Mouse (Mus musculus) lung, postnatal 0 days (tissue): ENCODE data around the gene Fat3. TPM values are rescaled to one million over a fixed set of nuclear protein-coding genes. Genes with fewer than 3 reads are reported as not detected.

Source experiments
- ATAC-seq: fragments of 200-750 bp; cut with Nextera tagmentation; 2 replicates; pipeline ENCODE4 v1.8.0; 2017; ENCODE audit warnings: moderate library complexity
- DNase-seq: peaks from one replicate; pipeline ENCODE4 v3.0.0-alpha.2; 2016; ENCODE audit warnings: low spot score
- H3K27ac ChIP-seq: fragments of 300-500 bp; sonication (generic); 2 replicates; pipeline ENCODE4 v1.5.1; 2014; ENCODE audit warnings: antibody characterized with exemption, mild to moderate bottlenecking, low read length, mixed read lengths
- H3K27me3 ChIP-seq: fragments of 300-500 bp; sonication (generic); replicated peaks from 2 replicates; pipeline ENCODE4 v1.6.1; 2014; ENCODE audit warnings: low read length, mixed read lengths; ENCODE audit not compliant: insufficient read depth
- H3K36me3 ChIP-seq: fragments of 300-500 bp; sonication (generic); 2 replicates; pipeline ENCODE4 v1.6.1; 2014; ENCODE audit warnings: low read length, mixed read lengths; ENCODE audit not compliant: insufficient read depth
- H3K4me1 ChIP-seq: fragments of 300-500 bp; sonication (generic); 2 replicates; pipeline ENCODE4 v1.6.1; 2014; ENCODE audit warnings: antibody characterized with exemption, low read depth, low read length, mixed read lengths; ENCODE audit not compliant: insufficient read depth
- H3K4me2 ChIP-seq: fragments of 300-500 bp; sonication (generic); replicated peaks from 2 replicates; pipeline ENCODE4 v1.6.1; 2014; ENCODE audit warnings: low read depth, mild to moderate bottlenecking, low read length, moderate library complexity, mixed read lengths
- H3K4me3 ChIP-seq: fragments of 300-500 bp; sonication (generic); 2 replicates; pipeline ENCODE4 v1.5.1; 2014; ENCODE audit warnings: low read depth, low read length
- H3K9ac ChIP-seq: fragments of 300-500 bp; sonication (generic); replicated peaks from 2 replicates; pipeline ENCODE4 v1.6.1; 2014; ENCODE audit warnings: low read depth, mild to moderate bottlenecking
- H3K9me3 ChIP-seq: fragments of 300-500 bp; sonication (generic); 2 replicates; pipeline ENCODE4 v1.6.1; 2016; ENCODE audit warnings: low read length, mixed read lengths
- CTCF ChIP-seq: IDR thresholded peaks from 2 replicates; pipeline ENCODE4 v1.5.1; 2016; ENCODE audit warnings: antibody characterized with exemption, mild to moderate bottlenecking
- EP300 ChIP-seq: IDR thresholded peaks from 2 replicates; pipeline ENCODE4 v1.6.1; 2016; ENCODE audit warnings: antibody characterized with exemption, mild to moderate bottlenecking, control low read depth
- WGBS: fragments of 180-500 bp; shearing (Covaris S2); extraction: QIAGEN DNeasy Blood & Tissue Kit; methylation state at CpG from one replicate; pipeline ENCODE4 v1.1.7; 2014; 5-methylcytosine and 5-hydroxymethylcytosine counted together
- polyA plus RNA-seq: library from polyadenylated mRNA; unstranded; fragments of >200 nt; fragmentation: Nextera tagmentation; extraction: Ambion mirVana; gene quantifications from 2 replicates; pipeline ENCODE4 v1.2.1, GENCODE M21; 2015

Fat3 gene
- polyA plus RNA-seq, 1 experiment from 2014 or later = 0.78 TPM

DNA sequence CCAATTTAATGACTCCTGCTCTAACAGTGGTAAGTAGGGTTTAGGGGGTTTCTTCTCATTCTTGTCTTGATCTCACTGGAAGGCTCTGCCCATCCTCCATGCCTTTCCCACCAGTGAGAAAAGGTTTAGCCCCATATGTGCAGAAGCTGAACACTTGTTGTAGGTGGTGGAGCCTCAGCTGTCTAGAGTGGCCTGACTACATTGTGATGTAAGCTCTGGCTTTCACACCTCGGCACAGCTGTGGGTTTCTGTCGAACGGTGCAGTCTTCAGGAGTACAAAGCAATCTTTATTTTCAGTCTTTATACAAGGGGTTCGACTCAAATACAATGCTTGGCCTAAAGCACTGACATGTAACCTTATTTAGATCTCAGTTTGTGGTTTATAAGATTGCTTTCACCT, 437.6 kb downstream of the Fat3 start:
- no peak overlapping the region for H3K4me2 ChIP-seq
- no peak overlapping the region for H3K27ac ChIP-seq
- no peak overlapping the region for H3K4me3 ChIP-seq
- H3K9ac ChIP-seq = no peak overlapping the region
- no peaks in the 10 kb centered on the region for H3K4me1 ChIP-seq
- DNase-seq = no peak
- no peak for ATAC-seq
- H3K27me3 ChIP-seq = no peaks in the 10 kb centered on the region
- TF ChIP-seq CTCF (no peak), EP300 (no peak)
- H3K36me3 ChIP-seq = no peaks in the 10 kb centered on the region
- no peaks in the 10 kb centered on the region for H3K9me3 ChIP-seq
- WGBS = 67% methylated on average over 4 of the region's 4 CpGs

DNA sequence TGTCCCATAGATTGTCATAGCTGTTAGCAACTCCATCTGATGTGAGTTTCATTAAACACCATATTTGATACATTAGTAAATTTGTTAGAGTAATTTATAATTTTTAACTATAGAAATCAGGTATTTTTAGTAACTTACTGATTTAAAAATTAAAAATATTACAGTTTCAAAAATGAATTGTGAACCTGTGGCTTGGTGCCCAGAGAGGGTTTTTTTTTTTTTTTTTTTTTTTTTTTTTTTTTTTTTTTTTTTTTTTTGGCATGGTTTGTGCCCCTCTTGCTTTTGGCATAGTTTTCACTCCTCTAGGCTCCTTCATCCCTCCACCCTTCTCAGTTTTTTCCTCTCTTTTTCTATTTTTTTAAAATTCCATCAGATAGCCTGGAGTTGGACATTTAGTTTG, 438.6 kb downstream of the Fat3 start:
- ATAC-seq = no peak
- Histone ChIP-seq H3K27ac (no peak overlapping the region), H3K9me3 (no peaks in the 10 kb centered on the region), H3K4me1 (no peaks in the 10 kb centered on the region), H3K27me3 (no peaks in the 10 kb centered on the region), H3K36me3 (no peaks in the 10 kb centered on the region), H3K9ac (no peak overlapping the region), H3K4me3 (no peak overlapping the region), H3K4me2 (no peak overlapping the region)
- DNase-seq = no peak
- no peak for TF ChIP-seq EP300
- TF ChIP-seq CTCF = no peak

DNA sequence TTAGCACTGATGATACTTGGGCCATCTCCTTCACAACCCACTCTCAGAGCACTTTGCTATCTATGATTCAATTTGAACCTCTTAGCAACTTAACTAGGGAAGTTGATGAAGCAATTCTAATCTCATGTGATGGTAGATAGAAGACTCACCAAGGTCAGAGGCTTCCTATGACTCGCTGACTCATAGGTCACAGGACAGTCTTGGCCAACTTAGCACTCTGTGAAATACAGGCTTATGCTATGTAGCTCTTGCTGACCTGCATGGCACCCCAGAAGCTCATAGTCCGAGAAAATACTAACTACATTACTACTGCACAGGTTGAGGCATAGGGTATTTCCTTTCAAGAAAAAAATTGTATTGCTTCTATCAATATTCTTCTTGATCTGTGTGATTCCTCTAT, 454.4 kb downstream of the Fat3 start:
- H3K4me1 ChIP-seq = no peaks in the 10 kb centered on the region
- no peak for ATAC-seq
- H3K27me3 ChIP-seq = no peaks in the 10 kb centered on the region
- H3K9ac ChIP-seq = no peak overlapping the region
- no peak for DNase-seq
- WGBS = 83% methylated on average over 2 of the region's 2 CpGs
- H3K27ac ChIP-seq = no peak overlapping the region
- TF ChIP-seq EP300 (no peak), CTCF (no peak)
- H3K4me2 ChIP-seq = no peak overlapping the region
- no peaks in the 10 kb centered on the region for H3K9me3 ChIP-seq
- no peak overlapping the region for H3K4me3 ChIP-seq
- no peaks in the 10 kb centered on the region for H3K36me3 ChIP-seq

DNA sequence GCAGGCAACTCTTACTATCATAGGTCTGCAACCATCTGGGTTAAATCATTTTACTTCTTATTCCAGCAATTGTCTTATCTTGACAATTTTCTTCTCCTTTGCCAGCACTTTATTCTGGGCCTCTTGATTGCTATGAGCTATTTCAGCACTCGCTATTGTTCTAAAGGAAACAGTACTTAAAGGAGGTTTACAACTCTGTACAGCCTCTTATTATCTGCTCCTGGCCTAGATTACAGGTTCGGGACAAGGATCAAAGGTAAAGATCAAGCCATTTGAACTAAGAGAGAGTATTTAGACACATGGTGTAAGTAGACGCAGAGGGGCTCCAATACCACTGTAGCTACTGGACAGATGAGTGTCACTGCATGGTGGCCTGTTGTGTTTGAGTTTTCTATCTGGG, 463.7 kb downstream of the Fat3 start:
- TF ChIP-seq CTCF (no peak), EP300 (no peak)
- Histone ChIP-seq H3K4me2 (no peak overlapping the region), H3K9me3 (no peaks in the 10 kb centered on the region), H3K9ac (no peak overlapping the region), H3K4me1 (no peaks in the 10 kb centered on the region), H3K27ac (no peak overlapping the region), H3K4me3 (no peak overlapping the region), H3K27me3 (no peaks in the 10 kb centered on the region), H3K36me3 (no peaks in the 10 kb centered on the region)
- WGBS = 55% methylated on average over 3 of the region's 3 CpGs
- ATAC-seq = no peak
- DNase-seq = no peak

DNA sequence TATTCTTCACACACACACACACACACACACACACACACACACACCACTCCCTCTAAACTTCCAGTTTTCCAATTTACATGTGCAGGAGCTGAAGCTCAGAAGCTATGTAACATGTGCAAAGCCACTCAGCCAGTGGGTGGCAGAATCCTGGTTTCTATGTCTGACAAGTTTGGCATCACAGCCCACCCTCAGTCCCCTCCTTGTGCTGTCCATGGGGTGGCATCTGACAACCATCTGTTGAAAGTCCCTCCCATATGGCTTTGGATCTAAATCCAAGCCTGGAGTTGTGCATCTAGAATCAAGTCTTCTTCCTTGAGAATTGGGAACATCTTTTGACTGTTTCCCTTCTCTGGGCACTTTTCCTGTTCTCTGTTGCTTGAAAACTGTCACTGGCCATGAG, 464.7 kb downstream of the Fat3 start:
- no peak for ATAC-seq
- Histone ChIP-seq H3K4me2 (no peak overlapping the region), H3K9me3 (no peaks in the 10 kb centered on the region), H3K9ac (no peak overlapping the region), H3K4me1 (no peaks in the 10 kb centered on the region), H3K36me3 (no peaks in the 10 kb centered on the region), H3K27ac (no peak overlapping the region), H3K27me3 (no peaks in the 10 kb centered on the region), H3K4me3 (no peak overlapping the region)
- no peak for TF ChIP-seq EP300
- TF ChIP-seq CTCF = no peak
- DNase-seq = no peak

DNA sequence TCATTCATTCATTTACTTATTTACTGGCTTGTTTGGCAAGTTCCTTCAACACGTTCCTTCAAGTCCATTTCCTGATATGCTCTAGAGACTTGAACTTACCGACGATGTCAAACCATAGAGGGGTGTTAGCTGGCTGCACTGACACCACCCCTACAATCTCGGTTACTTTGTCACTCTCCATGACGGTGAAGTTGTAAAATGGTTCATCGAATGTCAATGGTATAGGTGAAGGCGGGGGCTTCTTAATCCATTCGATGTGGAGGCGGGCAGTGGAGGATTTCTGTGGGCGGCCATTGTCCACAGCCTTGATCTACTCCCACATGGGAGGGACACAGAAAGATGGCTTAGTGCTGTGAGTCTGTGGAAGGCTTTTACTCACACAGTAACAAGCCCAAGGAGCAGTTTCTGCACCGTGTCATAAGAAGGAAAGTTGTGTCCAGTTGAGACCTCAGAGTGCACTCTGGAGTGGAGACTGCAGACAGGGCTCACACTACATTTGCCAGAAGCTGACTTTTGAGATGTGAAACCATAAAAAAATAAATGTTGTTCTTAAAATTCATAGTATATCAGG, 471.3 kb downstream of the Fat3 start:
- Histone ChIP-seq H3K27ac (no peak overlapping the region), H3K36me3 (no peaks in the 10 kb centered on the region), H3K4me1 (no peaks in the 10 kb centered on the region), H3K4me3 (no peak overlapping the region), H3K9me3 (no peaks in the 10 kb centered on the region), H3K9ac (no peak overlapping the region), H3K27me3 (no peaks in the 10 kb centered on the region), H3K4me2 (no peak overlapping the region)
- DNase-seq (no peak), ATAC-seq (no peak)
- no peak for TF ChIP-seq CTCF
- TF ChIP-seq EP300 = no peak
- WGBS = 80% methylated on average over 11 of the region's 11 CpGs

DNA sequence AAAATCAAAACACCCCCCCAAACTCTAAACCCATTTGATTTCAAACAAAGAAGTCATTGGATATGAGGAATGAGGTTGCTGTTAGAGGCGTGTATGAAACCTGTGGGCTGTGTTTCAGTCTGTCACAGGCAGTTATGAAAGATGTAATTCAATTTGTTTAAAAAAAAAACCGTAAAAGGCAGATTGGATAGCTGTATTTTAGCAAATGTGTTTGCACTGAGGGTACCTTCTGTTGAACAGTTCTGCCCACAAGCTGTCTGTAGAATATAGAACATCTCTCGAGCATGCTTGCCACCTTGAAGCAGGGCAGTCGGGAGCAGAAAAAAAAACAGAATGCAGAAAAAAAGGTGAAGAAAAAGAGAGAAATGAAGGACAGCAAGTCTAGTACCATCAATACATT, 472.0 kb downstream of the Fat3 start:
- ATAC-seq = no peak
- 76% methylated on average over 4 of the region's 4 CpGs for WGBS

More for the DNA sequence above, 472.0 kb downstream of the Fat3 start:
- Histone ChIP-seq H3K9me3 (no peaks in the 10 kb centered on the region), H3K27ac (no peak overlapping the region), H3K9ac (no peak overlapping the region), H3K4me2 (no peak overlapping the region), H3K36me3 (no peaks in the 10 kb centered on the region), H3K27me3 (no peaks in the 10 kb centered on the region), H3K4me1 (no peaks in the 10 kb centered on the region), H3K4me3 (no peak overlapping the region)
- DNase-seq = no peak
- TF ChIP-seq EP300 = no peak
- TF ChIP-seq CTCF = no peak
